ENCODE assay signal across 17 mouse cellular contexts in the genomic region with DNA sequence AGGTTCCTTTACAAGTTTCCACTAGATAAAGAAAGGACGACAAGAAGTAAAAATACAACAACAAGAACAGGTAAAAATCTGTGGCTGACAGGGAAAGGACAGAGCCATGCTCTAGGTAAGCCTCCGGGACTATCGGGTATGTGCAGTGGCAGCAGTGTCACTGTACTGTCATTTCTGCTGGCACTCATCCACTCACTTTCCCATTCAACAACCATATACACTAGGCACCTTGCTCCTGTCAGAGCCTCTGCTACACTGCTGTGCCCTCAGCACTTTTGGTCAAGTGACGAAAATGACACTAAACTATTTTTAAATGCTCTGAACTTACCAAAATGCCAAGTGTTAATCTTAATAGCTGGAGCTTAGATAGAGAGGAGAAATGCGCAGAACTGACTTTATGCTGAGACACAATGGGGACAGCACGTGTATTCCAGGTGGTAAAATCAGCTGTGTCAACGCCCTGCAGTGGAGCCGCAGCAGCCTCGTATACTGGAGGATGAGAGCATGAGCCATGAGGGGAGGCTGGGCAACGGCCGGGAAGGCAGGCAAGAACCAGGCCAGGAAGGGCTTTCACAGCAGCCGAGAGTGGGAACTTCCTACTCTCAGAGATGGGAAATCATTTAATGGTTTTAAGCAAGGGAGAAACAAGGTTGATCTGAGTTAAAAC.
"Had no signal": no experiment of that assay in that cellular context is flagged by ENCODE, and none has a peak within 500 bp of the region (broad histone marks: within the 10 kb centered on the region; RNA-seq: fewer than 3 reads in every experiment).

No protein-coding gene starts in this region.

- H3K27ac ChIP-seq: kidney, postnatal 0 days; layer of hippocampus, adult 2 months; limb, embryonic 10.5 days; limb, embryonic 13.5 days; liver, embryonic 12.5 days; liver, embryonic 15.5 days; lung, embryonic 15.5 days; midbrain, embryonic 10.5 days had no signal

- H3K36me3 ChIP-seq: liver, embryonic 15.5 days had no signal

- H3K9me3 ChIP-seq: limb, embryonic 10.5 days; limb, embryonic 13.5 days; liver, embryonic 12.5 days; liver, embryonic 15.5 days; lung, embryonic 15.5 days; midbrain, embryonic 10.5 days had no signal

- H3K4me1 ChIP-seq: limb, embryonic 10.5 days; limb, embryonic 13.5 days; liver, embryonic 12.5 days; liver, embryonic 15.5 days; lung, embryonic 15.5 days; megakaryocyte, embryonic 14.5 days; midbrain, embryonic 10.5 days had no signal

- H3K9ac ChIP-seq: limb, embryonic 13.5 days; liver, embryonic 12.5 days; liver, embryonic 15.5 days; lung, embryonic 15.5 days had no signal

- DNase-seq: kidney, postnatal 25 days; layer of hippocampus, adult 9-11 months; liver; lung, adult 18-20 months; lung, postnatal 10 days; lung, postnatal 36 days; thymus, adult 18-20 months; thymus, postnatal 4 days had no signal

- H3K4me3 ChIP-seq: layer of hippocampus, adult 2 months; limb, embryonic 10.5 days; limb, embryonic 13.5 days; liver, embryonic 12.5 days; liver, embryonic 15.5 days; lung, embryonic 15.5 days; megakaryocyte, embryonic 14.5 days; midbrain, embryonic 10.5 days had no signal

- H3K27me3 ChIP-seq: limb, embryonic 13.5 days; liver, embryonic 12.5 days; liver, embryonic 15.5 days; lung, embryonic 15.5 days had no signal

- H3K4me2 ChIP-seq: limb, embryonic 13.5 days; liver, embryonic 12.5 days; liver, embryonic 15.5 days; lung, embryonic 15.5 days had no signal

- ATAC-seq: liver, embryonic 12.5 days had no signal
